Comparison of ENCODE assay signal across 8 mouse cellular contexts in genomic region chr1:39478896-39479200, GRCm38 (mm10). TPM values are rescaled to one million over a fixed set of nuclear protein-coding genes. Genes with fewer than 3 reads are reported as not detected.
DNase-seq lines count a peak whose midpoint lies in the region; ATAC-seq and TF ChIP-seq lines count a peak whose summit lies in the region.

No protein-coding gene starts in this region.

- no peaks in the 10 kb centered on the region for H3K9me3 ChIP-seq in heart, postnatal 0 days (replicated peaks; ENCODE audit: control insufficient read depth, low read length)
- no peaks in the 10 kb centered on the region for H3K9me3 ChIP-seq in hindbrain, embryonic 14.5 days (ENCODE audit: control insufficient read depth, low read length)
- H3K9me3 ChIP-seq in midbrain, embryonic 11.5 days (ENCODE audit: control insufficient read depth, low read length): no peaks in the 10 kb centered on the region

- intact Hi-C loops in heart, postnatal 36 days (cut with DNase I): loop anchor here (2.0 to 5.0 kb wide), 2 partner anchors 87 to 110 kb away; no protein-coding TSS in a partner anchor

- peak overlapping the region; percentile 89 for H3K27ac ChIP-seq in heart, postnatal 0 days (ENCODE audit: low read depth)
- peak overlapping the region; percentile 22 for H3K27ac ChIP-seq in brown adipose tissue, adult 24 weeks (replicated peaks; ENCODE audit: low read depth, low read length)
- H3K27ac ChIP-seq in hindbrain, embryonic 14.5 days: peak overlapping the region; percentile 80; the same call in 1 of the 2 replicates
- no peak overlapping the region for H3K27ac ChIP-seq in midbrain, embryonic 11.5 days (ENCODE audit: low read depth, low read length)

- 5% methylated on average over 9 of the region's 10 CpGs for WGBS in heart, postnatal 0 days
- 4% methylated on average over 10 of the region's 10 CpGs for whole genome bisulfite sequencing in hindbrain, embryonic 14.5 days
- WGBS in midbrain, embryonic 11.5 days: 5% methylated on average over 10 of the region's 10 CpGs

- peak overlapping the region; percentile 88 for H3K4me3 ChIP-seq in heart, postnatal 0 days (ENCODE audit: low read depth, low read length)
- peak overlapping the region; percentile 59 for H3K4me3 ChIP-seq in brown adipose tissue, adult 24 weeks (ENCODE audit: insufficient read depth, low read depth, low read length)
- H3K4me3 ChIP-seq in hindbrain, embryonic 14.5 days (replicated peaks; ENCODE audit: low read length): peak overlapping the region; percentile 81
- peak overlapping the region; percentile 71 for H3K4me3 ChIP-seq in midbrain, embryonic 11.5 days (ENCODE audit: low read depth, low read length)

- H3K27me3 ChIP-seq in heart, postnatal 0 days (ENCODE audit: control insufficient read depth, insufficient read depth, low read length): no peaks in the 10 kb centered on the region
- H3K27me3 ChIP-seq in hindbrain, embryonic 14.5 days (ENCODE audit: control insufficient read depth, insufficient read depth, low read length): no peaks in the 10 kb centered on the region
- H3K27me3 ChIP-seq in midbrain, embryonic 11.5 days (ENCODE audit: control insufficient read depth, insufficient read depth, low read length): peaks cover 2% of the 10 kb centered on the region; the same call in 1 of the 2 replicates

- ATAC-seq in heart, postnatal 0 days (ENCODE audit: insufficient read depth, low read depth): no peak
- ATAC-seq in hindbrain, embryonic 14.5 days (ENCODE audit: low FRiP score): no peak
- no peak for ATAC-seq in midbrain, embryonic 11.5 days (ENCODE audit: low FRiP score)

- peaks cover 12% of the 10 kb centered on the region for H3K4me1 ChIP-seq in heart, postnatal 0 days (ENCODE audit: control insufficient read depth, insufficient read depth)
- peaks cover 6% of the 10 kb centered on the region; the same call in 1 of the 2 replicates for H3K4me1 ChIP-seq in brown adipose tissue, adult 24 weeks (ENCODE audit: control insufficient read depth, insufficient read depth, insufficient read length, low read length)
- H3K4me1 ChIP-seq in hindbrain, embryonic 14.5 days (replicated peaks; ENCODE audit: control insufficient read depth, insufficient read depth, low read length): peaks cover 18% of the 10 kb centered on the region
- peaks cover 11% of the 10 kb centered on the region for H3K4me1 ChIP-seq in midbrain, embryonic 11.5 days (ENCODE audit: control insufficient read depth, insufficient read depth, low read length)

- no peaks in the 10 kb centered on the region for H3K36me3 ChIP-seq in heart, postnatal 0 days (replicated peaks; ENCODE audit: control insufficient read depth, insufficient read depth, low read length)
- no peaks in the 10 kb centered on the region for H3K36me3 ChIP-seq in hindbrain, embryonic 14.5 days (replicated peaks; ENCODE audit: control insufficient read depth, insufficient read depth)
- H3K36me3 ChIP-seq in midbrain, embryonic 11.5 days (ENCODE audit: control insufficient read depth, insufficient read depth, low read length): no peaks in the 10 kb centered on the region

- no peak for DNase-seq in heart, postnatal 0 days (ENCODE audit: low spot score)
- DNase-seq in heart, postnatal 36 days: no peak
- no peak for DNase-seq in hindbrain, embryonic 14.5 days (ENCODE audit: low spot score)
- no peak for DNase-seq in midbrain, embryonic 11.5 days (ENCODE audit: low spot score, missing footprints)
- DNase-seq in frontal cortex, postnatal 10 days (ENCODE audit: low spot score in 2 of 2): no peak
- no peak for DNase-seq in spleen, adult 12 weeks (ENCODE audit: low spot score)
- no peak for DNase-seq in cerebellum, adult 11 months

- peak overlapping the region; percentile 83 for H3K9ac ChIP-seq in heart, postnatal 0 days (replicated peaks; ENCODE audit: low read depth, low read length)
- peak overlapping the region; percentile 81 for H3K9ac ChIP-seq in hindbrain, embryonic 14.5 days
- H3K9ac ChIP-seq in midbrain, embryonic 11.5 days (ENCODE audit: low read length): peak overlapping the region; percentile 81

- peak overlapping the region; percentile 99 for H3K4me2 ChIP-seq in heart, postnatal 0 days (ENCODE audit: low read depth, low read length)
- peak overlapping the region; percentile 98 for H3K4me2 ChIP-seq in hindbrain, embryonic 14.5 days (replicated peaks)
- peak overlapping the region; percentile 98 for H3K4me2 ChIP-seq in midbrain, embryonic 11.5 days

- no peak for TF ChIP-seq EP300 in heart, postnatal 0 days (IDR thresholded peaks at IDR 0.05; ENCODE audit: low read depth)

- TF ChIP-seq CTCF in heart, postnatal 0 days (IDR thresholded peaks at IDR 0.05; ENCODE audit: low read depth): no peak

RNA-seq across cellular contexts. Expression of gene Tbc1d8, which starts 0.3 kb away (rescaled TPM):
- total RNA-seq in heart, postnatal 0 days (2014; rRNA removed; ENCODE audit: low replicate concordance): 10.2 and 16.7 TPM in 2 replicates
- 6.4 TPM in 2 replicates for polyA plus RNA-seq in heart, postnatal 0 days (2015; fragmentation: Nextera tagmentation; extraction: Ambion mirVana)
- 1 to 10 TPM; 5.5 to 6.5 TPM for total RNA-seq in heart, postnatal 36 days (2021)
- 6.7 and 8.5 TPM in 2 replicates for polyA plus RNA-seq in brown adipose tissue, adult 24 weeks (2012; ENCODE audit: insufficient read depth, insufficient read length, missing spikeins)
- 10.0 and 11.6 TPM in 2 replicates for polyA plus RNA-seq in hindbrain, embryonic 14.5 days (2014; fragmentation: Nextera tagmentation; extraction: Ambion mirVana)
- polyA plus RNA-seq in midbrain, embryonic 11.5 days (2014; fragmentation: Nextera tagmentation; extraction: Ambion mirVana): 4.6 and 5.4 TPM in 2 replicates

RNA-seq across cellular contexts. Expression of gene Cnot11, which starts 55.9 kb away (rescaled TPM):
- 14.7 and 34.4 TPM in 2 replicates for total RNA-seq in heart, postnatal 0 days (2014; rRNA removed; ENCODE audit: low replicate concordance)
- polyA plus RNA-seq in heart, postnatal 0 days (2015; fragmentation: Nextera tagmentation; extraction: Ambion mirVana): 11.1 and 11.7 TPM in 2 replicates
- total RNA-seq in heart, postnatal 36 days (2021): 10 to 100 TPM; 13.8 to 14.7 TPM
- polyA plus RNA-seq in brown adipose tissue, adult 24 weeks (2012; ENCODE audit: insufficient read depth, insufficient read length, missing spikeins): 9.6 and 10.3 TPM in 2 replicates
- 17.7 and 18.4 TPM in 2 replicates for polyA plus RNA-seq in hindbrain, embryonic 14.5 days (2014; fragmentation: Nextera tagmentation; extraction: Ambion mirVana)
- polyA plus RNA-seq in midbrain, embryonic 11.5 days (2014; fragmentation: Nextera tagmentation; extraction: Ambion mirVana): 29.9 and 33.3 TPM in 2 replicates
